Mouse (Mus musculus) kidney, adult 2 months (tissue): ENCODE data around the gene Fbxl13. TPM values are rescaled to one million over a fixed set of nuclear protein-coding genes. Genes with fewer than 3 reads are reported as not detected.

ENCODE experiments used
- DNase-seq: peaks from one replicate; pipeline ENCODE4 v3.0.0; 2021
- H3K27ac ChIP-seq: fragments of 200-500 bp; 2 replicates; pipeline ENCODE4 v1.5.1; 2012; ENCODE audit warnings: low read depth, low read length, control low read depth, inconsistent platforms; ENCODE audit not compliant: insufficient read depth
- H3K27me3 ChIP-seq: fragments of 200-500 bp; replicated peaks from 2 replicates; pipeline ENCODE4 v1.6.1; 2012; ENCODE audit warnings: mild to moderate bottlenecking, moderate library complexity, low read length, inconsistent platforms; ENCODE audit not compliant: control insufficient read depth, insufficient read depth
- H3K36me3 ChIP-seq: fragments of 200-500 bp; 2 replicates; pipeline ENCODE4 v1.6.1; 2012; ENCODE audit warnings: mild to moderate bottlenecking, moderate library complexity, low read length, inconsistent platforms; ENCODE audit not compliant: control insufficient read depth, insufficient read depth
- H3K4me1 ChIP-seq: fragments of 200-500 bp; 2 replicates; pipeline ENCODE4 v1.6.1; 2011; ENCODE audit warnings: low read length; ENCODE audit not compliant: control insufficient read depth, insufficient read depth
- H3K4me3 ChIP-seq: fragments of 200-500 bp; 2 replicates; pipeline ENCODE4 v1.5.1; 2011; ENCODE audit warnings: mild to moderate bottlenecking, low read depth, low read length, control low read depth; ENCODE audit not compliant: insufficient read depth
- CTCF ChIP-seq: fragments of 200-500 bp; conservative IDR thresholded peaks from 2 replicates; pipeline ENCODE4 v1.5.1; 2011; ENCODE audit warnings: low read depth, mild to moderate bottlenecking, control low read depth, low read length, moderate library complexity, mixed read lengths; ENCODE audit not compliant: insufficient read depth, insufficient read length
- POLR2A ChIP-seq: fragments of 200-500 bp; IDR thresholded peaks from one replicate; pipeline ENCODE4 v1.6.1; 2011; ENCODE audit warnings: low read depth, low read length, control low read depth
- WGBS: fragments of 180-500 bp; shearing (Covaris S2); methylation state at CpG from one replicate; pipeline ENCODE4 v1.1.7; 2018; 5-methylcytosine and 5-hydroxymethylcytosine counted together
- polyA plus RNA-seq: library from polyadenylated mRNA; depleted of rRNA; stranded (reverse); fragments of >200 nt; gene quantifications from 2 replicates; pipeline ENCODE4 v1.2.3, GENCODE M21; 2012; rRNA removed

Gene Fbxl13
- polyA plus RNA-seq, 1 experiment, result 0.05 TPM

- 0 out of 2 replicates have a peak, but pooled peaks cover 2% of the 10 kb centered on the region for H3K4me1 ChIP-seq
- 45% methylated on average over 8 of the region's 8 CpGs for WGBS
- H3K36me3 ChIP-seq, result no peaks in the 10 kb centered on the region
- no peak overlapping the region for H3K27ac ChIP-seq
- H3K27me3 ChIP-seq, result no peaks in the 10 kb centered on the region
- no peak overlapping the region for H3K4me3 ChIP-seq
- peak; percentile 24 for DNase-seq
- TF ChIP-seq POLR2A (no peak), CTCF (no peak)
These were observed 204.5 kb downstream of the Fbxl13 start for GRCm38 (mm10) chr5:21440833-21441530.

- Histone ChIP-seq H3K27ac (no peak overlapping the region), H3K4me1 (0 out of 2 replicates have a peak, but pooled peaks cover 2% of the 10 kb centered on the region), H3K27me3 (no peaks in the 10 kb centered on the region), H3K36me3 (no peaks in the 10 kb centered on the region; the same call in 1 of the 2 replicates), H3K4me3 (no peak overlapping the region)
- 89% methylated on average over 7 of the region's 7 CpGs for WGBS
- TF ChIP-seq POLR2A, result no peak
- no peak for TF ChIP-seq CTCF
- no peak for DNase-seq
These were observed 205.9 kb downstream of the Fbxl13 start for GRCm38 (mm10) chr5:21439446-21440110.

- no peaks in the 10 kb centered on the region for H3K27me3 ChIP-seq
- no peak for DNase-seq
- 0 out of 2 replicates have a peak, but pooled peaks cover 2% of the 10 kb centered on the region for H3K4me1 ChIP-seq
- H3K4me3 ChIP-seq, result no peak overlapping the region
- H3K27ac ChIP-seq, result no peak overlapping the region
- TF ChIP-seq POLR2A, result no peak
- TF ChIP-seq CTCF, result no peak
- 89% methylated on average over 9 of the region's 9 CpGs for WGBS
- no peaks in the 10 kb centered on the region; the same call in 1 of the 2 replicates for H3K36me3 ChIP-seq
These were observed 207.0 kb downstream of the Fbxl13 start for GRCm38 (mm10) chr5:21438428-21438827.

- H3K36me3 ChIP-seq, result no peaks in the 10 kb centered on the region; the same call in 1 of the 2 replicates
- 0 out of 2 replicates have a peak, but pooled peaks cover 2% of the 10 kb centered on the region for H3K4me1 ChIP-seq
- no peak overlapping the region for H3K4me3 ChIP-seq
- no peaks in the 10 kb centered on the region for H3K27me3 ChIP-seq
- DNase-seq, result no peak
- WGBS, result 81% methylated on average over 8 of the region's 8 CpGs
- H3K27ac ChIP-seq, result no peak overlapping the region
- TF ChIP-seq CTCF, result no peak
- no peak for TF ChIP-seq POLR2A
These were observed 208.9 kb downstream of the Fbxl13 start for GRCm38 (mm10) chr5:21436471-21436975.

- no peaks in the 10 kb centered on the region for H3K27me3 ChIP-seq
- H3K36me3 ChIP-seq, result no peaks in the 10 kb centered on the region; the same call in 1 of the 2 replicates
- no peak overlapping the region for H3K4me3 ChIP-seq
- DNase-seq, result no peak
- TF ChIP-seq POLR2A, result no peak
- TF ChIP-seq CTCF, result 0 out of 2 replicates have a peak, but pooled peaks have one; percentile 8
- 69% methylated on average over 11 of the region's 11 CpGs for WGBS
- H3K4me1 ChIP-seq, result no peaks in the 10 kb centered on the region
- no peak overlapping the region for H3K27ac ChIP-seq
These were observed 211.1 kb downstream of the Fbxl13 start for GRCm38 (mm10) chr5:21434148-21434929.

Other genes with a start within 250 kb of the Fbxl13 start
- not detected in 2 replicates for gene Ccdc146, start 221.0 kb downstream of the Fbxl13 start, polyA plus RNA-seq
- gene Fam185a, start 220.7 kb downstream of the Fbxl13 start, polyA plus RNA-seq, result 1.9 and 2.6 TPM in 2 replicates
- gene Lrrc17, start 102.1 kb downstream of the Fbxl13 start, polyA plus RNA-seq, result 1.1 and 1.2 TPM in 2 replicates
- 22.6 and 24.0 TPM in 2 replicates for gene Armc10, start 179 bp upstream of the Fbxl13 start, polyA plus RNA-seq
- 4.3 and 5.1 TPM in 2 replicates for gene Napepld, start 55.8 kb upstream of the Fbxl13 start, polyA plus RNA-seq
- gene Pmpcb, start 91.5 kb upstream of the Fbxl13 start, polyA plus RNA-seq, result 111 and 141 TPM in 2 replicates
- 7.2 and 7.5 TPM in 2 replicates for gene Dnajc2, start 139.6 kb upstream of the Fbxl13 start, polyA plus RNA-seq
- 30.7 and 42.3 TPM in 2 replicates for gene Psmc2, start 139.6 kb upstream of the Fbxl13 start, polyA plus RNA-seq
- not detected in 2 replicates for gene Slc26a5, start 220.0 kb upstream of the Fbxl13 start, polyA plus RNA-seq